Mouse (Mus musculus): Measurements from ENCODE around the gene Atp8a2. TPM values are rescaled to one million over a fixed set of nuclear protein-coding genes. Genes with fewer than 3 reads are reported as not detected.
A peak's percentile ranks its signal among the peaks of the same experiment; 100 is the strongest.
"Not testable (repeated sequence)": the region's sequence is repeated elsewhere in the genome, so short reads cannot be mapped to it uniquely, and the experiment has no call there.

The Atp8a2 gene
- polyA plus RNA-seq, 1 experiment from 2014 or later: 13.0 TPM

DNA sequence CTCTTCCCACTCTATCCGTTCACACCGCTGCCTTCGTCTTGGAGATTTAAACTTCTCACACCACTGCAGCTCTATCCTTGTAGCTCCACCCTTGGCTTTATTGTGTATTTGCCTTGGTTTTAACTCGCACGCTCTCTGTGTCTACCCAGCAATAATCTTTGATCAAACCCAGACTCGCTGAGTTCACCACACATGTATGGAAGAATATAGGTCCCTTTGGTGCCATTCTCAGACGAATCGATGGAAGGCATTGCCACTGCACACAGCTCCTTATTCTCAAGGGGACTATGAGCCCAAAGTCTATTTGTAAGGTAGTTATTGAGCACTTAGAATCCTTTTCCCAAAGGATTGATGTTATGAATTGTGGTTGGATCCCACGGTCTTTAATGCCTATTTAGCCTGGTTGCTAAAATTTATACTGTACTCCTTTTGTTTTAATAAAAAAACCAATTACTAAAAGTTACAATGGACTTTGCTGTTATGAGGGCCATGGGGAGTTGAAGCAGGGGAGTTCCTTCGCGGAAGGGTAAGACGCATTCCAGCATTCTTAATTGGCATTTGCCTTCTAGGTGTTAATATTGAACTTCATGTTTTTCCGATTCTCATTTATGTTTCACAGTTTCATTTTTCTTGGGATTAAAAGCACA is 265.4 kb downstream of the Atp8a2 start:
- Histone ChIP-seq H3K4me1 (ENCODE audit: control insufficient read depth, insufficient read depth, low read length) (no peaks in the 10 kb centered on the region), H3K4me2 (ENCODE audit: low read length) (no peak overlapping the region), H3K9me3 (replicated peaks; ENCODE audit: control insufficient read depth, low read length) (no peaks in the 10 kb centered on the region), H3K36me3 (ENCODE audit: control insufficient read depth, insufficient read depth, low read length) (no peaks in the 10 kb centered on the region), H3K27ac (ENCODE audit: low read depth, low read length) (no peak overlapping the region), H3K9ac (ENCODE audit: low read length) (no peak overlapping the region), H3K4me3 (ENCODE audit: low read depth, low read length) (no peak overlapping the region), H3K27me3 (replicated peaks; ENCODE audit: control insufficient read depth, insufficient read depth, low read length) (no peaks in the 10 kb centered on the region)
- ATAC-seq: no peak
- no peak for DNase-seq (ENCODE audit: low spot score)
- 93% methylated on average over 13 of the region's 13 CpGs for WGBS

DNA sequence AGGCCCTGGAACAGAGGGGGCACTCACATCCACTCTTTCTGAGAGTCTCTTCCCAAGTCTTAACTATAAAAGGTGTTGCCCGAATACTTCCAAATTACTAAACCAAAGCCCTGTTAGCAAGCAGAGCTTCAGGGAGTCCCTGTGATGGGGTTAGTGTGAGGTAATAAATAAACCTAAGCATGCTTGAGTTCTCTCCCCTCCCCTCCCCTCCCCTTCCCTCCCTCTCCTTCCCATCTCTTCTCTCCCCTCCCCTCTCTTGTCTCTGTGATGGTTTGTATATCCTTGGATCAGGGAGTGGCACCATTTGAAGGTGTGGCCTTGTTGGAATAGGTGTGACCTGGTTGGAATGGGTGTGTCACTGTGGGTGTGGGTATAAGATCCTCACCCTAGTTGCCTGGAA is 267.8 kb downstream of the Atp8a2 start:
- H3K4me1 ChIP-seq (ENCODE audit: control insufficient read depth, insufficient read depth, low read length); H3K27ac ChIP-seq (ENCODE audit: low read depth, low read length); H3K4me3 ChIP-seq (ENCODE audit: low read depth, low read length); H3K4me2 ChIP-seq (ENCODE audit: low read length); H3K27me3 ChIP-seq (replicated peaks; ENCODE audit: control insufficient read depth, insufficient read depth, low read length); H3K9ac ChIP-seq (ENCODE audit: low read length); ATAC-seq; DNase-seq (ENCODE audit: low spot score); H3K9me3 ChIP-seq (replicated peaks; ENCODE audit: control insufficient read depth, low read length); H3K36me3 ChIP-seq (ENCODE audit: control insufficient read depth, insufficient read depth, low read length): not testable (repeated sequence)
- 86% methylated on average over 1 of the region's 1 CpGs for WGBS

DNA sequence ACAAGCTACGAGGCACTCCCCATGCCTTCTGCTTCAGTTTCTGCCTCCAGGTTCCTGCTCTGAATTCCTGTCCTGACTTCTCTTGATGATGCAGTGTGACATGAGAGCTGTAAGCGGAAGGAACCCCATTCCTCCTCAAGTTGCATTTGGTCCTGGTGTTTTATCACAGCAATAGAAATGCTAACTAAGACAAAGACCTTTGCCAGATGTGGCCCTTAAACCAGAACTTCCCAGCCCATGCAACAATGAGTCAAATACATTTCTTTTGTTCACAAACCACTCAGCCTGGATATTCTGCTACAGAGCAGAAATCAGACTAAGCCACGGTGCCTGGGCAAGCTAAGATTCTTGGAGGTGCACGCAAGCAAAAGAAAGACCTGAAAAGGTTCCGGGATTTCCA is 268.2 kb downstream of the Atp8a2 start:
- no peaks in the 10 kb centered on the region for H3K4me1 ChIP-seq (ENCODE audit: control insufficient read depth, insufficient read depth, low read length)
- 80% methylated on average over 5 of the region's 5 CpGs for WGBS

DNA sequence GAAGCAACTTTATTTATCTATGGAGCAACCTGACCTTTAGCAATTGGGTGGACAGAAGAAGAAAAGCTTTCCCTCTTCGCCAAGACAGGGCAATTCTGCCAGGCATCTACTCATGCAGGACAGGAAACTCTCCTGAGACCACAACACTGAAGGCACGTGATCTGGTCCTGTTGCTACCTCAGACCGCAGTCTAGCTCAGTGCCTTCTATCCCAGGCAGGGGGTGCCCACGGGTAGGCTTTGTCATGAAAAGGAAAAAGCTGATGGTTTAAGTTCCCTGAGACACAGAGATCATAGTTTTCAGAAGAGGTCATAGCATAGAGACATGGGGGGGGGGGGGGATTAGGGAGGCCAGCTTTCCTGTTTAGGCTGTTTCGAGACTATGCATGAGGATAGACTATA is 269.2 kb downstream of the Atp8a2 start:
- Histone ChIP-seq H3K9me3 (replicated peaks; ENCODE audit: control insufficient read depth, low read length) (no peaks in the 10 kb centered on the region), H3K9ac (ENCODE audit: low read length) (no peak overlapping the region), H3K4me3 (ENCODE audit: low read depth, low read length) (no peak overlapping the region), H3K27ac (ENCODE audit: low read depth, low read length) (no peak overlapping the region), H3K27me3 (replicated peaks; ENCODE audit: control insufficient read depth, insufficient read depth, low read length) (no peaks in the 10 kb centered on the region), H3K36me3 (ENCODE audit: control insufficient read depth, insufficient read depth, low read length) (no peaks in the 10 kb centered on the region), H3K4me1 (ENCODE audit: control insufficient read depth, insufficient read depth, low read length) (no peaks in the 10 kb centered on the region), H3K4me2 (ENCODE audit: low read length) (no peak overlapping the region)
- 78% methylated on average over 5 of the region's 5 CpGs for WGBS
- ATAC-seq (no peak), DNase-seq (ENCODE audit: low spot score) (no peak)

More for the DNA sequence above, 268.2 kb downstream of the Atp8a2 start:
- H3K9me3 ChIP-seq (replicated peaks; ENCODE audit: control insufficient read depth, low read length): no peaks in the 10 kb centered on the region
- no peak overlapping the region for H3K9ac ChIP-seq (ENCODE audit: low read length)
- H3K27me3 ChIP-seq (replicated peaks; ENCODE audit: control insufficient read depth, insufficient read depth, low read length): no peaks in the 10 kb centered on the region
- DNase-seq (ENCODE audit: low spot score) (no peak), ATAC-seq (no peak)
- no peak overlapping the region for H3K4me2 ChIP-seq (ENCODE audit: low read length)
- no peaks in the 10 kb centered on the region for H3K36me3 ChIP-seq (ENCODE audit: control insufficient read depth, insufficient read depth, low read length)
- H3K27ac ChIP-seq (ENCODE audit: low read depth, low read length): no peak overlapping the region
- no peak overlapping the region for H3K4me3 ChIP-seq (ENCODE audit: low read depth, low read length)

DNA sequence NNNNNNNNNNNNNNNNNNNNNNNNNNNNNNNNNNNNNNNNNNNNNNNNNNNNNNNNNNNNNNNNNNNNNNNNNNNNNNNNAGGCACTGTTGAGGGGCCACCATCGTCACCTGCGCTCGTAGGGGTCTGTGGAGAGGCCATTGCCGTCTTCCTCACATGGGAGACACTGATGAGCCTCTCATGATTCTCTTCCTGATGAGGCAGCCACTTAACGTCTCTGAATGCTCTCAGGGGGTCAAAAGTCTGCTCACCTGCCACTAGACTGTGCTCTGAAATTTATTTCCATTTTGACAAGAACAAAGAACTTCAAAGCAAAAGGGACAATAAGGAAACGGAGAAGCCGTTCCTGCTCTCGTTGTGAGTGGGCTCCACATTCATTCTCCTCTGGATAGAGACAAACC is 277.1 kb downstream of the Atp8a2 start:
- Histone ChIP-seq H3K27ac (ENCODE audit: low read depth, low read length) (no peak overlapping the region), H3K9me3 (replicated peaks; ENCODE audit: control insufficient read depth, low read length) (no peaks in the 10 kb centered on the region), H3K4me3 (ENCODE audit: low read depth, low read length) (no peak overlapping the region), H3K27me3 (replicated peaks; ENCODE audit: control insufficient read depth, insufficient read depth, low read length) (no peaks in the 10 kb centered on the region), H3K36me3 (ENCODE audit: control insufficient read depth, insufficient read depth, low read length) (no peaks in the 10 kb centered on the region), H3K4me1 (ENCODE audit: control insufficient read depth, insufficient read depth, low read length) (no peaks in the 10 kb centered on the region), H3K4me2 (ENCODE audit: low read length) (no peak overlapping the region), H3K9ac (ENCODE audit: low read length) (no peak overlapping the region)
- ATAC-seq: no peak
- DNase-seq (ENCODE audit: low spot score): no peak
- WGBS: 81% methylated on average over 8 of the region's 8 CpGs

DNA sequence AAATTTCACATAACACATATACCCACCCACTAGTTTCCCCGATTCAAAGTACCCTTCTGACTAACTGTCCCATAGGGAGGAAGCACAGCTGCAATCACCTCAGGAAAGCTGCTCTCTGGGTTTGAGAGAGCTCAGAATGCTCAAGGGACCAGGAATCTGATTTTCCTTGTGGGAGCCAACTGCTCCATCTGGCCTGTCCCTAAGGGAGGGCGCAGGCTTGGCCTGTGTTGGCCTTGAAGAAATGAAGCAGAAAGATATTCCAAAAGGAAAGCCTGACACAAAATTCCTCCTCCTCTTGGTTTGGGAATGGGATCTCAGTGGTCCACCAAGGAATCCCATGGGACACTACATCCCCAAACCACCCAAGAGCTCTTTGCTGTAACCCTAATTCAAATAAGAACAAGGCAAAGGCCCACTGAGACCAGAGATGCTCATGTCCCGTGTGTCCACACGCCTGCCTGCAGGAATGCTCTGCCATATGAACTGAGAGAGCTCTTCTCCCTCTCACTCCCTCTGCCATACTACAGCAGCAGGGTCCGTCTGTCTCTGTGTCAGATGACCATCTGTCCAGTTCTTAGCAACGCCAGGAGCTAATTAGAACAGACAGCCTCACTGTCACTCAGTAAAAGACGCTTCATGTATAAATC is 293.4 kb downstream of the Atp8a2 start:
- peak; percentile 59 for DNase-seq (ENCODE audit: low spot score)
- no peaks in the 10 kb centered on the region for H3K4me1 ChIP-seq (ENCODE audit: control insufficient read depth, insufficient read depth, low read length)
- no peaks in the 10 kb centered on the region for H3K27me3 ChIP-seq (replicated peaks; ENCODE audit: control insufficient read depth, insufficient read depth, low read length)
- H3K4me3 ChIP-seq (ENCODE audit: low read depth, low read length): no peak overlapping the region
- H3K36me3 ChIP-seq (ENCODE audit: control insufficient read depth, insufficient read depth, low read length): no peaks in the 10 kb centered on the region
- no peak overlapping the region for H3K27ac ChIP-seq (ENCODE audit: low read depth, low read length)
- H3K9ac ChIP-seq (ENCODE audit: low read length): no peak overlapping the region
- ATAC-seq: peak; percentile 65; the same call in 1 of the 2 replicates
- 75% methylated on average over 7 of the region's 7 CpGs for WGBS
- no peaks in the 10 kb centered on the region for H3K9me3 ChIP-seq (replicated peaks; ENCODE audit: control insufficient read depth, low read length)
- H3K4me2 ChIP-seq (ENCODE audit: low read length): no peak overlapping the region

DNA sequence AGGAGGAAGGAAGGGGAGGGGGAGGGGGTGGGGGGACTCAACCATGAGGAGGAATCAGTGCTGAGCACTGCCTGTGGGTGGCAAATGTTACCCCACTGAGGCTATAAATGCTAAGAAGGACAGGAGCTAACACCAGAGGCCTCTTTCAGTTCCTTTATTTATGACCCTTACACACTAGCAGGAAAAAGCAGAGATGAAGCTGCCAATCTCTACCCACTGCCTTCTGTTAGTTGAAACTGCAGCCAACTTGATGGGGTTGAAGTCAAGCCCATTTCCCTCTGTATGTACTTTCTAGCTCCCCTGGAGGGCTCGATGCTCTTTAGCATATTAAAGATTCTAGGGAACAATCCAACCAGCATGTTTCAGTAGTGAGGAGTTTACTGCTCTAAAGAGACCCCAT is 303.0 kb downstream of the Atp8a2 start:
- Histone ChIP-seq H3K4me2 (ENCODE audit: low read length) (no peak overlapping the region), H3K27me3 (replicated peaks; ENCODE audit: control insufficient read depth, insufficient read depth, low read length) (no peaks in the 10 kb centered on the region), H3K4me3 (ENCODE audit: low read depth, low read length) (no peak overlapping the region), H3K9ac (ENCODE audit: low read length) (no peak overlapping the region), H3K27ac (ENCODE audit: low read depth, low read length) (no peak overlapping the region), H3K4me1 (ENCODE audit: control insufficient read depth, insufficient read depth, low read length) (no peaks in the 10 kb centered on the region), H3K9me3 (replicated peaks; ENCODE audit: control insufficient read depth, low read length) (no peaks in the 10 kb centered on the region), H3K36me3 (ENCODE audit: control insufficient read depth, insufficient read depth, low read length) (no peaks in the 10 kb centered on the region)
- DNase-seq (ENCODE audit: low spot score) (peak; percentile 38), ATAC-seq (no peak)
- 63% methylated on average over 1 of the region's 1 CpGs for WGBS

DNA sequence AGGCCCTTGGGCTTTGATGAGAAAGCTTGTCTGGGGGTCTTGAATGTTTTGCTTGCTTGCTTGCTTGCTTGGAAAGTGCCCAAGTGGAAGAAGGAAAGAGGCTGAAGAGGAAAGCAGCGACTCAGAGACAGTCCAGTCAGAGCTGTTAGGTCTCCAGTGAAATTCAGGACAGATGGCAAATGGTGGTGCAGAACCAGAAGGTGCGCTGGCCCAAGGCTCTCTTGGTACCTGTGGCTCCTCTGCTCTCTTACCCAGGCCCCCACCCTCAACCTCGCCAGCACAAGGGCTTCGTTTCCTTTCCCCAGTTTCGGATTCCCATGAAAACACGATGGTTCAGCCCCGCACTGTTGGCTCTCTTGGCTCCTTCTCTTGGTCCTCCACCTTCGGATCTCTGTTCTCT is 304.9 kb downstream of the Atp8a2 start:
- no peaks in the 10 kb centered on the region for H3K27me3 ChIP-seq (replicated peaks; ENCODE audit: control insufficient read depth, insufficient read depth, low read length)
- no peak for DNase-seq (ENCODE audit: low spot score)
- ATAC-seq: no peak
- 89% methylated on average over 8 of the region's 8 CpGs for WGBS
- H3K27ac ChIP-seq (ENCODE audit: low read depth, low read length): no peak overlapping the region
- no peaks in the 10 kb centered on the region for H3K36me3 ChIP-seq (ENCODE audit: control insufficient read depth, insufficient read depth, low read length)
- no peak overlapping the region for H3K9ac ChIP-seq (ENCODE audit: low read length)
- H3K4me1 ChIP-seq (ENCODE audit: control insufficient read depth, insufficient read depth, low read length): peaks cover 4% of the 10 kb centered on the region
- H3K9me3 ChIP-seq (replicated peaks; ENCODE audit: control insufficient read depth, low read length): no peaks in the 10 kb centered on the region
- no peak overlapping the region for H3K4me2 ChIP-seq (ENCODE audit: low read length)
- no peak overlapping the region for H3K4me3 ChIP-seq (ENCODE audit: low read depth, low read length)

DNA sequence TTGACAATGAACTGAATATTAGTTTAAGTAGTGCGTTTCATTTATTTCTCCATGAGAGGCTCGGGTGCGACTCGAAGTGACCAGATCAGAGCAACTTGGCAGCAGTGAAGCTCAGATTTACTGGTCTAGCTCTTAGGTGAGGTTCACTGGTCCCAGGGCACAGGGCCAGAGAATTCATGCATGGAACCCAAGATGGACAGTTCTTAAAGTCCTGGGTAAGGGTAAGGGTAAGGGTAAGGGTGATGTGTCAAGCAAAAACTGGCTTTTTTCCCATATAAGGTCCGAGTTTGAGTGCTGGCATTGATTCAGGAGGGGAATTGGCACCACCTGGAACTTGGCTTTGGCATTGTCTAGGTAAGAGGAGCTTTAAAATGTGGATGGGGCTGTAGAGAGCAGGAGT is 305.5 kb downstream of the Atp8a2 start:
- ATAC-seq (no peak), DNase-seq (ENCODE audit: low spot score) (no peak)
- Histone ChIP-seq H3K36me3 (ENCODE audit: control insufficient read depth, insufficient read depth, low read length) (no peaks in the 10 kb centered on the region), H3K4me2 (ENCODE audit: low read length) (no peak overlapping the region), H3K9me3 (replicated peaks; ENCODE audit: control insufficient read depth, low read length) (no peaks in the 10 kb centered on the region), H3K9ac (ENCODE audit: low read length) (no peak overlapping the region), H3K27ac (ENCODE audit: low read depth, low read length) (no peak overlapping the region), H3K4me1 (ENCODE audit: control insufficient read depth, insufficient read depth, low read length) (peaks cover 9% of the 10 kb centered on the region), H3K27me3 (replicated peaks; ENCODE audit: control insufficient read depth, insufficient read depth, low read length) (no peaks in the 10 kb centered on the region), H3K4me3 (ENCODE audit: low read depth, low read length) (no peak overlapping the region)
- 86% methylated on average over 5 of the region's 5 CpGs for WGBS
